Mouse (Mus musculus): Measurements from ENCODE around the gene Shd. TPM values are rescaled to one million over a fixed set of nuclear protein-coding genes. Genes with fewer than 3 reads are reported as not detected.

Shd gene
- polyA plus RNA-seq, 1 experiment from 2014 or later, result 102 TPM

GRCm38 (mm10) chr17:55990278-55990898 lies 20.1 kb downstream of the Shd start:
- ATAC-seq (ENCODE audit: low FRiP score), result no peak
- no peak for DNase-seq (ENCODE audit: low spot score)
- H3K27ac ChIP-seq (ENCODE audit: low read depth, low read length), result no peak overlapping the region
- no peaks in the 10 kb centered on the region for H3K27me3 ChIP-seq (ENCODE audit: control insufficient read depth, insufficient read depth, low read length)
- no peaks in the 10 kb centered on the region for H3K9me3 ChIP-seq (ENCODE audit: control insufficient read depth, low read length)
- H3K4me1 ChIP-seq (replicated peaks; ENCODE audit: control insufficient read depth, insufficient read depth, low read length), result peaks cover 3% of the 10 kb centered on the region; the same call in 1 of the 2 replicates
- no peak overlapping the region for H3K4me3 ChIP-seq (ENCODE audit: low read depth, low read length)
- H3K9ac ChIP-seq (ENCODE audit: low read depth, low read length), result no peak overlapping the region
- no peak overlapping the region for H3K4me2 ChIP-seq (replicated peaks; ENCODE audit: low read depth, low read length)
- WGBS, result 84% methylated on average over 8 of the region's 8 CpGs
- no peaks in the 10 kb centered on the region for H3K36me3 ChIP-seq (ENCODE audit: control insufficient read depth, insufficient read depth, low read length)

- H3K9ac ChIP-seq (ENCODE audit: low read depth, low read length), result no peak overlapping the region
- DNase-seq (ENCODE audit: low spot score), result no peak
- no peaks in the 10 kb centered on the region for H3K4me1 ChIP-seq (replicated peaks; ENCODE audit: control insufficient read depth, insufficient read depth, low read length)
- WGBS, result 82% methylated on average over 15 of the region's 15 CpGs
- H3K27me3 ChIP-seq (ENCODE audit: control insufficient read depth, insufficient read depth, low read length), result 0 out of 2 replicates have a peak, but pooled peaks cover under 1% of the 10 kb centered on the region
- no peaks in the 10 kb centered on the region for H3K9me3 ChIP-seq (ENCODE audit: control insufficient read depth, low read length)
- H3K4me2 ChIP-seq (replicated peaks; ENCODE audit: low read depth, low read length), result no peak overlapping the region
- H3K36me3 ChIP-seq (ENCODE audit: control insufficient read depth, insufficient read depth, low read length), result no peaks in the 10 kb centered on the region
- no peak for ATAC-seq (ENCODE audit: low FRiP score)
- H3K4me3 ChIP-seq (ENCODE audit: low read depth, low read length), result no peak overlapping the region
- H3K27ac ChIP-seq (ENCODE audit: low read depth, low read length), result no peak overlapping the region
Observed at GRCm38 (mm10) chr17:55996007-55996406, 25.7 kb downstream of the Shd start.

GRCm38 (mm10) chr17:55999794-56000499 lies 29.7 kb downstream of the Shd start:
- Histone ChIP-seq H3K4me1 (replicated peaks; ENCODE audit: control insufficient read depth, insufficient read depth, low read length) (no peaks in the 10 kb centered on the region), H3K4me2 (replicated peaks; ENCODE audit: low read depth, low read length) (no peak overlapping the region; the same call in 1 of the 2 replicates), H3K4me3 (ENCODE audit: low read depth, low read length) (no peak overlapping the region; the same call in 1 of the 2 replicates), H3K9ac (ENCODE audit: low read depth, low read length) (no peak overlapping the region), H3K9me3 (ENCODE audit: control insufficient read depth, low read length) (no peaks in the 10 kb centered on the region), H3K36me3 (ENCODE audit: control insufficient read depth, insufficient read depth, low read length) (no peaks in the 10 kb centered on the region), H3K27ac (ENCODE audit: low read depth, low read length) (no peak overlapping the region), H3K27me3 (ENCODE audit: control insufficient read depth, insufficient read depth, low read length) (0 out of 2 replicates have a peak, but pooled peaks cover 2% of the 10 kb centered on the region)
- peak; percentile 31 for ATAC-seq (ENCODE audit: low FRiP score)
- no peak for DNase-seq (ENCODE audit: low spot score)
- 6% methylated on average over 30 of the region's 30 CpGs for WGBS

- no peak for ATAC-seq (ENCODE audit: low FRiP score)
- WGBS, result 87% methylated on average over 3 of the region's 3 CpGs
- no peak for DNase-seq (ENCODE audit: low spot score)
Observed at GRCm38 (mm10) chr17:56003000-56003399, 32.7 kb downstream of the Shd start.

GRCm38 (mm10) chr17:56005415-56006061 lies 35.3 kb downstream of the Shd start, which contains the start of the genes Stap2 and Mpnd:
Stap2 (minus strand) TSS chr17:56005584.
Mpnd (plus strand) TSS chr17:56005711.
- Histone ChIP-seq H3K9me3 (ENCODE audit: control insufficient read depth, low read length) (no peaks in the 10 kb centered on the region), H3K36me3 (ENCODE audit: control insufficient read depth, insufficient read depth, low read length) (no peaks in the 10 kb centered on the region), H3K27me3 (ENCODE audit: control insufficient read depth, insufficient read depth, low read length) (0 out of 2 replicates have a peak, but pooled peaks cover 2% of the 10 kb centered on the region), H3K4me3 (ENCODE audit: low read depth, low read length) (no peak within 1 kb of the TSS), H3K9ac (ENCODE audit: low read depth, low read length) (no peak within 1 kb of the TSS), H3K27ac (ENCODE audit: low read depth, low read length) (no peak within 1 kb of the TSS), H3K4me1 (replicated peaks; ENCODE audit: control insufficient read depth, insufficient read depth, low read length) (peaks cover 6% of the 10 kb centered on the region; the same call in 1 of the 2 replicates), H3K4me2 (replicated peaks; ENCODE audit: low read depth, low read length) (no peak within 1 kb of the TSS)
- ATAC-seq (ENCODE audit: low FRiP score), result no peak
- WGBS, result 53% methylated on average over 13 of the region's 13 CpGs
- peak; percentile 87 for DNase-seq (ENCODE audit: low spot score)

More at GRCm38 (mm10) chr17:56003000-56003399, 32.7 kb downstream of the Shd start:
- no peak overlapping the region for H3K27ac ChIP-seq (ENCODE audit: low read depth, low read length)
- 0 out of 2 replicates have a peak, but pooled peaks cover 2% of the 10 kb centered on the region for H3K27me3 ChIP-seq (ENCODE audit: control insufficient read depth, insufficient read depth, low read length)
- no peak overlapping the region for H3K4me2 ChIP-seq (replicated peaks; ENCODE audit: low read depth, low read length)
- H3K4me3 ChIP-seq (ENCODE audit: low read depth, low read length), result no peak overlapping the region
- H3K36me3 ChIP-seq (ENCODE audit: control insufficient read depth, insufficient read depth, low read length), result no peaks in the 10 kb centered on the region
- H3K9ac ChIP-seq (ENCODE audit: low read depth, low read length), result no peak overlapping the region
- no peaks in the 10 kb centered on the region for H3K4me1 ChIP-seq (replicated peaks; ENCODE audit: control insufficient read depth, insufficient read depth, low read length)
- H3K9me3 ChIP-seq (ENCODE audit: control insufficient read depth, low read length), result no peaks in the 10 kb centered on the region

- WGBS, result 46% methylated on average over 10 of the region's 10 CpGs
- Histone ChIP-seq H3K27ac (ENCODE audit: low read depth, low read length) (no peak overlapping the region), H3K4me2 (replicated peaks; ENCODE audit: low read depth, low read length) (no peak overlapping the region), H3K4me3 (ENCODE audit: low read depth, low read length) (no peak overlapping the region), H3K36me3 (ENCODE audit: control insufficient read depth, insufficient read depth, low read length) (no peaks in the 10 kb centered on the region), H3K9me3 (ENCODE audit: control insufficient read depth, low read length) (no peaks in the 10 kb centered on the region), H3K9ac (ENCODE audit: low read depth, low read length) (no peak overlapping the region), H3K27me3 (ENCODE audit: control insufficient read depth, insufficient read depth, low read length) (no peaks in the 10 kb centered on the region), H3K4me1 (replicated peaks; ENCODE audit: control insufficient read depth, insufficient read depth, low read length) (peaks cover 8% of the 10 kb centered on the region; the same call in 1 of the 2 replicates)
- ATAC-seq (ENCODE audit: low FRiP score), result no peak
- DNase-seq (ENCODE audit: low spot score), result no peak
Observed at GRCm38 (mm10) chr17:56006956-56007355, 36.7 kb downstream of the Shd start.

GRCm38 (mm10) chr17:56007444-56008355 lies 37.4 kb downstream of the Shd start:
- DNase-seq (ENCODE audit: low spot score) (peak; percentile 53), ATAC-seq (ENCODE audit: low FRiP score) (peak; percentile 23; the same call in 1 of the 2 replicates)
- Histone ChIP-seq H3K27ac (ENCODE audit: low read depth, low read length) (peak overlapping the region; percentile 97), H3K4me2 (replicated peaks; ENCODE audit: low read depth, low read length) (peak overlapping the region; percentile 94), H3K4me3 (ENCODE audit: low read depth, low read length) (peak overlapping the region; percentile 77), H3K4me1 (replicated peaks; ENCODE audit: control insufficient read depth, insufficient read depth, low read length) (peaks cover 8% of the 10 kb centered on the region; the same call in 1 of the 2 replicates), H3K27me3 (ENCODE audit: control insufficient read depth, insufficient read depth, low read length) (no peaks in the 10 kb centered on the region), H3K9ac (ENCODE audit: low read depth, low read length) (peak overlapping the region; percentile 3; the same call in 1 of the 2 replicates), H3K9me3 (ENCODE audit: control insufficient read depth, low read length) (no peaks in the 10 kb centered on the region), H3K36me3 (ENCODE audit: control insufficient read depth, insufficient read depth, low read length) (no peaks in the 10 kb centered on the region)
- WGBS, result 35% methylated on average over 13 of the region's 14 CpGs
